Mouse (Mus musculus) lung, embryonic 15.5 days (tissue): ENCODE measurements around the gene Zbtb44. TPM values are rescaled to one million over a fixed set of nuclear protein-coding genes. Genes with fewer than 3 reads are reported as not detected.

Source experiments
- ATAC-seq: fragments of 200-750 bp; cut with Nextera tagmentation; 2 replicates; pipeline ENCODE4 v1.8.0; 2017; ENCODE audit warnings: moderate number of reproducible peaks, borderline replicate concordance; ENCODE audit not compliant: low FRiP score, low TSS enrichment; ENCODE audit errors: extremely low read depth
- H3K27ac ChIP-seq: fragments of 300-500 bp; sonication (generic); 2 replicates; pipeline ENCODE4 v1.5.1; 2015; ENCODE audit warnings: moderate library complexity, mild to moderate bottlenecking, inconsistent platforms
- H3K27me3 ChIP-seq: fragments of 300-500 bp; sonication (generic); 2 replicates; pipeline ENCODE4 v1.6.1; 2015; ENCODE audit warnings: inconsistent platforms
- H3K36me3 ChIP-seq: fragments of 300-500 bp; sonication (generic); 2 replicates; pipeline ENCODE4 v1.6.1; 2015; ENCODE audit warnings: inconsistent platforms
- H3K4me1 ChIP-seq: fragments of 300-500 bp; sonication (generic); 2 replicates; pipeline ENCODE4 v1.6.1; 2015; ENCODE audit warnings: inconsistent platforms
- H3K4me2 ChIP-seq: fragments of 300-500 bp; sonication (generic); 2 replicates; pipeline ENCODE4 v1.6.1; 2015; ENCODE audit warnings: inconsistent platforms, mild to moderate bottlenecking, moderate library complexity
- H3K4me3 ChIP-seq: fragments of 300-500 bp; sonication (generic); 2 replicates; pipeline ENCODE4 v1.5.1; 2015; ENCODE audit warnings: mild to moderate bottlenecking, inconsistent platforms
- H3K9ac ChIP-seq: fragments of 300-500 bp; sonication (generic); 2 replicates; pipeline ENCODE4 v1.6.1; 2015; ENCODE audit warnings: inconsistent platforms
- H3K9me3 ChIP-seq: fragments of 300-500 bp; sonication (generic); 2 replicates; pipeline ENCODE4 v1.6.1; 2016; ENCODE audit warnings: inconsistent platforms
- WGBS: fragments of 180-500 bp; shearing (Covaris S2); methylation state at CpG from one replicate; pipeline ENCODE4 v1.1.7; 2015; 5-methylcytosine and 5-hydroxymethylcytosine counted together
- polyA plus RNA-seq: library from polyadenylated mRNA; unstranded; fragments of >200 nt; fragmentation: Nextera tagmentation; extraction: Ambion mirVana; gene quantifications from 2 replicates; pipeline ENCODE4 v1.2.1, GENCODE M21; 2015

Zbtb44 gene
- polyA plus RNA-seq, result 6.5 and 8.9 TPM in 2 replicates

GRCm38 (mm10) chr9:31030532-31031413 lies at the start of gene Zbtb44:
Zbtb44 (plus strand) TSS chr9:31030644.
- WGBS, result under 1% methylated on average over 62 of the region's 79 CpGs
- ATAC-seq, result peak; percentile 89

DNA sequence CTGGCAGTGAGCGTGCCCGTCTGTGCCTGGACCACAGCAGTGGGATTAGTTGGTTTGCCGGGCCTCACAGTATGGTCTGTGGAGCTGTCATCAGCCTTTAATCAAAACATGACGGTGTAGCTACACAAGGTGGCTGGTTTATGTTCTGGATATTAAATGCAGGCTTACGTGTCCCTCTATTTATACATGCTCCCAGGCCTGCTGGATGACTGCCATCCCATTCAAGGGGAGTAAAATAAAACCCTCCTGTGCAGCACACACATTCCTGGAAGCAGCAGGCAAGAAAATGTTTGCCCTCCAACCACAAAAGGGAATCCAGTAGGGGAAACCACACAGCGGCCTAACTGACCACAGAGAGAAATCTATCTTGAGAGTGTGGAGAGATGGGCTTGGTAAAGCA lies 44.7 kb upstream of the Zbtb44 start:
- Histone ChIP-seq H3K9ac (no peak overlapping the region), H3K27ac (no peak overlapping the region), H3K27me3 (no peaks in the 10 kb centered on the region), H3K36me3 (no peaks in the 10 kb centered on the region), H3K4me2 (no peak overlapping the region), H3K4me3 (no peak overlapping the region), H3K9me3 (no peaks in the 10 kb centered on the region), H3K4me1 (no peaks in the 10 kb centered on the region)
- WGBS, result 54% methylated on average over 6 of the region's 6 CpGs
- ATAC-seq, result 0 out of 2 replicates have a peak, but pooled peaks have one; percentile 39

More at GRCm38 (mm10) chr9:31030532-31031413, at the start of gene Zbtb44:
- Histone ChIP-seq H3K4me2 (peak within 1 kb of the TSS; percentile 82), H3K4me3 (peak within 1 kb of the TSS; percentile 76), H3K27me3 (no peaks in the 10 kb centered on the region), H3K9me3 (no peaks in the 10 kb centered on the region), H3K9ac (peak within 1 kb of the TSS; percentile 96), H3K27ac (peak within 1 kb of the TSS; percentile 98), H3K4me1 (peaks cover 16% of the 10 kb centered on the region), H3K36me3 (no peaks in the 10 kb centered on the region)

DNA sequence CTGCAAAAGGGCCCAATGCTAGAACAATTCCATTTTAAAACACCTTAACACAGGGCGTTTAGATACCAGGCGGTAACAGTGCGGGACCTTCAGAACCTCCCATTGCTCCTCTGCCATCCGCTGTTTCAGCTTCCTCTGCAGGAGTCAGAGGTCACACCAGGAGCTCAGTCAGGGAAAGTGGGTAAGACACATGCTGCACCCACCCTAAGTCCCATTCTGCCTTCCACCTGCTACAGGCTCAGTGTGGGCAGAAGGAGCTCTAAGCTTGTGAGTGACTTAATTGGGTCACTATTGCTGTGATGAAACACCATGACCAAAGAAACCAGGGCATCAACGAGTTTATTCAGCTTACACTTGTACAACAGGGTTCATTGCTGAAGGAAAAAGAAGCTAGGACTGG lies 37.3 kb upstream of the Zbtb44 start:
- Histone ChIP-seq H3K27me3 (no peaks in the 10 kb centered on the region), H3K9me3 (no peaks in the 10 kb centered on the region), H3K4me3 (no peak overlapping the region), H3K9ac (no peak overlapping the region), H3K27ac (no peak overlapping the region), H3K36me3 (no peaks in the 10 kb centered on the region), H3K4me2 (no peak overlapping the region), H3K4me1 (no peaks in the 10 kb centered on the region)
- ATAC-seq, result no peak
- 77% methylated on average over 5 of the region's 5 CpGs for WGBS

- Histone ChIP-seq H3K4me3 (no peak overlapping the region), H3K27me3 (no peaks in the 10 kb centered on the region), H3K36me3 (no peaks in the 10 kb centered on the region), H3K27ac (no peak overlapping the region), H3K4me2 (no peak overlapping the region), H3K9me3 (no peaks in the 10 kb centered on the region), H3K4me1 (no peaks in the 10 kb centered on the region), H3K9ac (no peak overlapping the region)
- ATAC-seq, result no peak
- WGBS, result 59% methylated on average over 12 of the region's 12 CpGs
Observed at GRCm38 (mm10) chr9:30996590-30997562, 33.6 kb upstream of the Zbtb44 start.

GRCm38 (mm10) chr9:31000641-31001040 lies 29.8 kb upstream of the Zbtb44 start:
- H3K9me3 ChIP-seq, result no peaks in the 10 kb centered on the region
- no peak for ATAC-seq
- H3K27me3 ChIP-seq, result no peaks in the 10 kb centered on the region
- no peak overlapping the region for H3K4me3 ChIP-seq
- H3K9ac ChIP-seq, result no peak overlapping the region
- no peaks in the 10 kb centered on the region for H3K4me1 ChIP-seq
- no peaks in the 10 kb centered on the region for H3K36me3 ChIP-seq
- WGBS, result 80% methylated on average over 10 of the region's 10 CpGs
- no peak overlapping the region for H3K27ac ChIP-seq
- no peak overlapping the region for H3K4me2 ChIP-seq

GRCm38 (mm10) chr9:31002528-31002927 lies 27.9 kb upstream of the Zbtb44 start:
- Histone ChIP-seq H3K9ac (no peak overlapping the region), H3K9me3 (no peaks in the 10 kb centered on the region), H3K27ac (no peak overlapping the region), H3K4me3 (no peak overlapping the region), H3K4me1 (no peaks in the 10 kb centered on the region), H3K36me3 (no peaks in the 10 kb centered on the region), H3K4me2 (no peak overlapping the region), H3K27me3 (no peaks in the 10 kb centered on the region)
- WGBS, result 72% methylated on average over 4 of the region's 4 CpGs
- ATAC-seq, result no peak

DNA sequence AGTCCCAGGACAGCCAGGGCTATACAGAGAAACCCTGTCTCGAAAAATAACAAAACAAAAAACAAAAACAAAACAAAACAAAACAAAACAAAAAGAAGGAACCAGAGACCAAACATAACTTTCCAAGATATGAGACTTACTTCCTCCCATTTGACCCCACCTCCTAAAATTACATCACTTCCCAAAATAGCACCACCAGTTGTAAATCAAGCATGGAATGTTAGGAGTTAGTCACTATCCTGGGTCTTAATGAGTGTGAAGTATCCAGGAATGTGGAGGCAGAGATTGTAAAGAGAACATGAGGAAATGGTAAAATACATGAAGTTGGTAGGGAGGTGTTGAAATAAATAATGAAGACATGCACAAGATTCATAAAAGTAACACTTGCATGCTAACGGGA lies 21.1 kb upstream of the Zbtb44 start:
- Histone ChIP-seq H3K9me3 (no peaks in the 10 kb centered on the region), H3K27me3 (no peaks in the 10 kb centered on the region), H3K4me2 (no peak overlapping the region), H3K9ac (no peak overlapping the region), H3K4me3 (no peak overlapping the region), H3K36me3 (no peaks in the 10 kb centered on the region), H3K27ac (no peak overlapping the region), H3K4me1 (no peaks in the 10 kb centered on the region)
- WGBS, result 68% methylated on average over 2 of the region's 2 CpGs
- no peak for ATAC-seq

DNA sequence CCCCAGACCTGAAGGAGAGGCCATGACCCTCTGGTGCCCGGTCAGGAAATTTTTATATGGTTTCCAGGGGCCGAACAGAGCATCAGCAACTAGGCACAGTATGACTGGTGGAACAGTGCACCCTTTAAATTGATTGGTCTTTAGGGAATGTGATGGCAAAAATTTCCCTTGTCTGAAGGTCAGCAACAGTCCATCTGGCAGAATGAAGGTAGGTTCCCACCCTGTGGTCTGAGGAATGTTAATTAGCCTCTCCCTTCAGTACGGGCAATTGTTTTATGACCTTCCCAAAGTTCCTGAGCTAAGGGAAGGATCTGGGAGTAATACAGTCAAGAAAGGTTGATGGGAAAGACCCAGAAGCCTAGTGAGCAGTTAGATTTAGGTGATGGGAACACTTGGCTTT lies 20.4 kb upstream of the Zbtb44 start:
- Histone ChIP-seq H3K9ac (no peak overlapping the region), H3K27me3 (no peaks in the 10 kb centered on the region), H3K4me3 (no peak overlapping the region), H3K36me3 (no peaks in the 10 kb centered on the region), H3K4me2 (no peak overlapping the region), H3K27ac (no peak overlapping the region), H3K9me3 (no peaks in the 10 kb centered on the region), H3K4me1 (no peaks in the 10 kb centered on the region)
- ATAC-seq, result no peak
- 74% methylated on average over 3 of the region's 3 CpGs for WGBS

- Histone ChIP-seq H3K9me3 (no peaks in the 10 kb centered on the region), H3K4me2 (no peak overlapping the region), H3K27ac (no peak overlapping the region), H3K9ac (no peak overlapping the region), H3K4me3 (no peak overlapping the region), H3K4me1 (no peaks in the 10 kb centered on the region), H3K27me3 (no peaks in the 10 kb centered on the region), H3K36me3 (no peaks in the 10 kb centered on the region)
- 45% methylated on average over 3 of the region's 3 CpGs for WGBS
- ATAC-seq, result no peak
Observed at GRCm38 (mm10) chr9:31010749-31011148, 19.7 kb upstream of the Zbtb44 start.

DNA sequence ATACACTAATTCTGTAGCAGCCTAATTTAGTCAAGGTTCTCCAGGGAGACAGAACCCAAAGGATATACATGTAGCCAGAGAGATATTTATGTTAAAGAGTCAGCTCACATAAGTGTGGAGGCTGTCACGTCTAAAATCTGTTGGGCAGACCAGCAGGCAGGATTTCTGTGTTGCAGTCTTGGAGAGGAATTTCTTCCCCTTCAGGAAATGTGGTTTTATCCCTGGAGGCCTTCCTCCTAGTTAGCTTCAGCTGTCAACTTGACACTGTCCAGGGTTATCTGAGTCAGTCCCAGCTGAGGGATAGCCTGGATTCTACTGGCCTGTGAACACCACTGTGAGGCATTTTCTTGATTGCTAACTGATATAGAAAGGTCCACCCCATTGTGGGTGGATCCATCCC lies 18.9 kb upstream of the Zbtb44 start:
- no peak overlapping the region for H3K27ac ChIP-seq
- H3K4me2 ChIP-seq, result no peak overlapping the region
- WGBS, result 26% methylated on average over 1 of the region's 1 CpGs
- ATAC-seq, result no peak
- no peaks in the 10 kb centered on the region for H3K9me3 ChIP-seq
- H3K36me3 ChIP-seq, result no peaks in the 10 kb centered on the region
- H3K4me3 ChIP-seq, result no peak overlapping the region
- H3K27me3 ChIP-seq, result no peaks in the 10 kb centered on the region
- no peaks in the 10 kb centered on the region for H3K4me1 ChIP-seq
- H3K9ac ChIP-seq, result no peak overlapping the region

- WGBS, result 79% methylated on average over 4 of the region's 4 CpGs
- no peaks in the 10 kb centered on the region for H3K27me3 ChIP-seq
Observed at GRCm38 (mm10) chr9:31012674-31013073, 17.8 kb upstream of the Zbtb44 start.

GRCm38 (mm10) chr9:31013415-31013814 lies 17.0 kb upstream of the Zbtb44 start:
- no peak for ATAC-seq
- no peaks in the 10 kb centered on the region for H3K36me3 ChIP-seq
- no peak overlapping the region for H3K27ac ChIP-seq
- H3K4me2 ChIP-seq, result no peak overlapping the region
- no peaks in the 10 kb centered on the region for H3K4me1 ChIP-seq
- no peak overlapping the region for H3K4me3 ChIP-seq
- H3K9ac ChIP-seq, result no peak overlapping the region
- H3K27me3 ChIP-seq, result no peaks in the 10 kb centered on the region
- no peaks in the 10 kb centered on the region for H3K9me3 ChIP-seq
- 45% methylated on average over 4 of the region's 4 CpGs for WGBS

More at GRCm38 (mm10) chr9:31012674-31013073, 17.8 kb upstream of the Zbtb44 start:
- no peaks in the 10 kb centered on the region for H3K36me3 ChIP-seq
- no peak overlapping the region for H3K27ac ChIP-seq
- H3K9ac ChIP-seq, result no peak overlapping the region
- H3K4me1 ChIP-seq, result no peaks in the 10 kb centered on the region
- H3K4me3 ChIP-seq, result no peak overlapping the region
- no peak overlapping the region for H3K4me2 ChIP-seq
- ATAC-seq, result no peak
- no peaks in the 10 kb centered on the region for H3K9me3 ChIP-seq
